Mouse (Mus musculus): ENCODE measurements around the gene Rps23. TPM values are rescaled to one million over a fixed set of nuclear protein-coding genes. Genes with fewer than 3 reads are reported as not detected.

Rps23 gene
- polyA plus RNA-seq (2017; shearing (Covaris generic)) = 658 TPM

GRCm38 (mm10) chr13:90922751-90923612, at the start of gene Rps23:
TSS of gene Rps23 (plus strand) at chr13:90922958.

GRCm38 (mm10) chr13:90905176-90905575, 17.6 kb upstream of the Rps23 start, which contains the start of gene Atp6ap1l:
TSS of gene Atp6ap1l (minus strand) at chr13:90905355.

Other genes with a start within 250 kb of the Rps23 start
- gene Atp6ap1l, start 17.6 kb upstream of the Rps23 start, polyA plus RNA-seq (2017; shearing (Covaris generic)) = 1.1 TPM

Data from effector memory CD4-positive, alpha-beta T cell, adult 7 months (primary cell).